Mouse (Mus musculus): ENCODE data around the gene Dynlrb1. TPM values are rescaled to one million over a fixed set of nuclear protein-coding genes. Genes with fewer than 3 reads are reported as not detected.

Gene Dynlrb1
- polyA plus RNA-seq, 1 experiment from 2014 or later, result 754 TPM

DNA sequence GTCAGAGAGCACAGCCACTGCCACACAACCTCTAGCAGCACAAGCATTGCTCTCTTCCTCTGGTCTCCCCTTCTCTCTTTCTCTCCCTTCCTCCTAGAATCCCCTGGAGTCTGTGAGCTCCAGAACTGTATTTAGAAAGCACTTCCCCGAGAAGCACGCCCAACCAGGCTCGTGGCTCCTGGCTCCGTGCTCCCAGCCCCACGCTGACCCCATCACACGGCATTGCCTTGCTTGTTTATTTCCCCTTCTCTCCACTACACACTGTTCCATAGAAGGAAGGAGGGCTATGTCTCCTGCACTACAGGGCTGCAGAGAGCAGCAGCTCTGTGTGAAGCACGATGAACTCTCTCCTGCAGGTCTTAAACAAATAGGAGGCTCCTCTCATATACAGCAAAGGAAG is 48.3 kb downstream of the Dynlrb1 start:
- Histone ChIP-seq H3K9ac (no peak overlapping the region), H3K4me2 (no peak overlapping the region), H3K4me1 (replicated peaks) (no peaks in the 10 kb centered on the region), H3K9me3 (no peaks in the 10 kb centered on the region), H3K4me3 (no peak overlapping the region), H3K27me3 (no peaks in the 10 kb centered on the region), H3K27ac (replicated peaks) (no peak overlapping the region), H3K36me3 (peaks cover 27% of the 10 kb centered on the region; the same call in 1 of the 2 replicates)
- no peak for ATAC-seq (ENCODE audit: low read depth)
- WGBS, result 89% methylated on average over 7 of the region's 7 CpGs

- H3K27ac ChIP-seq (replicated peaks), result no peak overlapping the region
- H3K9ac ChIP-seq, result no peak overlapping the region
- no peaks in the 10 kb centered on the region for H3K9me3 ChIP-seq
- no peak overlapping the region for H3K4me3 ChIP-seq
- H3K4me2 ChIP-seq, result no peak overlapping the region
- ATAC-seq (ENCODE audit: low read depth), result no peak
- no peaks in the 10 kb centered on the region for H3K4me1 ChIP-seq (replicated peaks)
- H3K36me3 ChIP-seq, result peaks cover 31% of the 10 kb centered on the region
- H3K27me3 ChIP-seq, result no peaks in the 10 kb centered on the region
- 84% methylated on average over 6 of the region's 6 CpGs for WGBS
These were observed 49.4 kb downstream of the Dynlrb1 start for GRCm38 (mm10) chr2:155285744-155286143.

GRCm38 (mm10) chr2:155287456-155288250 is 51.3 kb downstream of the Dynlrb1 start:
- 89% methylated on average over 4 of the region's 4 CpGs for WGBS
- H3K4me1 ChIP-seq (replicated peaks), result no peaks in the 10 kb centered on the region
- H3K4me2 ChIP-seq, result no peak overlapping the region
- H3K27ac ChIP-seq (replicated peaks), result no peak overlapping the region
- H3K4me3 ChIP-seq, result no peak overlapping the region
- H3K9me3 ChIP-seq, result no peaks in the 10 kb centered on the region
- no peak overlapping the region for H3K9ac ChIP-seq
- H3K36me3 ChIP-seq, result peaks cover 43% of the 10 kb centered on the region
- ATAC-seq (ENCODE audit: low read depth), result no peak
- no peaks in the 10 kb centered on the region for H3K27me3 ChIP-seq

GRCm38 (mm10) chr2:155290066-155290465 is 53.7 kb downstream of the Dynlrb1 start:
- WGBS, result 94% methylated on average over 8 of the region's 8 CpGs
- Histone ChIP-seq H3K27me3 (no peaks in the 10 kb centered on the region), H3K36me3 (peaks cover 52% of the 10 kb centered on the region), H3K4me3 (no peak overlapping the region), H3K9ac (no peak overlapping the region), H3K4me2 (no peak overlapping the region), H3K27ac (replicated peaks) (no peak overlapping the region), H3K9me3 (no peaks in the 10 kb centered on the region), H3K4me1 (replicated peaks) (no peaks in the 10 kb centered on the region)
- no peak for ATAC-seq (ENCODE audit: low read depth)

DNA sequence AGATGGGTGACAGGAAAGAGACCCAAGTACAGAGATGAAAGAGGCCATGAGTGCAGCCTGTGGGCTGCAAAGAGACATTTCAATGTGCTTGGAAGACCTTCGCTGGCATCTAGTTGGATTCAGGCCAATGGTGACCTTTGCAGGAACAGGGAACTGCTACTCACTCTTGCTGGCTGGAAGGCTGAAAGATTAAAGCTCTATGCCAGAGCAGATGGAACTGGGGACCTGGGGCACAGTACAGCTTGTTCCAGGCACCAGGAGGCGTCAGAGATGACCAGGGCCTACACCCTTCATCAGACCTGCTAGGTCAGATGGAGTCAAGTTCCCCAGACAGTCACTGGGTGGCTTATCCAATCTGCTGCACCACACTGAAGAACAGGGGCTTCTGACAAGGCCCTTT is 57.0 kb downstream of the Dynlrb1 start:
- no peaks in the 10 kb centered on the region for H3K9me3 ChIP-seq
- no peaks in the 10 kb centered on the region for H3K27me3 ChIP-seq
- H3K9ac ChIP-seq, result no peak overlapping the region
- no peak overlapping the region for H3K4me2 ChIP-seq
- no peak overlapping the region for H3K27ac ChIP-seq (replicated peaks)
- H3K4me1 ChIP-seq (replicated peaks), result no peaks in the 10 kb centered on the region
- H3K36me3 ChIP-seq, result peaks cover 85% of the 10 kb centered on the region
- no peak for ATAC-seq (ENCODE audit: low read depth)
- H3K4me3 ChIP-seq, result no peak overlapping the region
- WGBS, result 81% methylated on average over 2 of the region's 2 CpGs

GRCm38 (mm10) chr2:155293946-155294345 is 57.6 kb downstream of the Dynlrb1 start:
- no peak overlapping the region for H3K4me2 ChIP-seq
- H3K9me3 ChIP-seq, result no peaks in the 10 kb centered on the region
- ATAC-seq (ENCODE audit: low read depth), result no peak
- no peaks in the 10 kb centered on the region for H3K27me3 ChIP-seq
- WGBS, result 90% methylated on average over 4 of the region's 4 CpGs
- H3K27ac ChIP-seq (replicated peaks), result no peak overlapping the region
- H3K4me1 ChIP-seq (replicated peaks), result no peaks in the 10 kb centered on the region
- H3K36me3 ChIP-seq, result peaks cover 90% of the 10 kb centered on the region
- H3K4me3 ChIP-seq, result no peak overlapping the region
- no peak overlapping the region for H3K9ac ChIP-seq

GRCm38 (mm10) chr2:155295453-155295852 is 59.1 kb downstream of the Dynlrb1 start:
- Histone ChIP-seq H3K9ac (no peak overlapping the region), H3K27me3 (no peaks in the 10 kb centered on the region), H3K4me2 (no peak overlapping the region), H3K9me3 (no peaks in the 10 kb centered on the region), H3K4me1 (replicated peaks) (no peaks in the 10 kb centered on the region), H3K36me3 (peaks cover 94% of the 10 kb centered on the region), H3K4me3 (no peak overlapping the region), H3K27ac (replicated peaks) (no peak overlapping the region)
- no peak for ATAC-seq (ENCODE audit: low read depth)
- WGBS, result 93% methylated on average over 6 of the region's 6 CpGs

GRCm38 (mm10) chr2:155299563-155299962 is 63.2 kb downstream of the Dynlrb1 start:
- Histone ChIP-seq H3K9me3 (no peaks in the 10 kb centered on the region), H3K36me3 (peaks cover 73% of the 10 kb centered on the region), H3K9ac (no peak overlapping the region), H3K27ac (replicated peaks) (no peak overlapping the region), H3K4me1 (replicated peaks) (no peaks in the 10 kb centered on the region), H3K4me3 (no peak overlapping the region), H3K27me3 (no peaks in the 10 kb centered on the region), H3K4me2 (no peak overlapping the region)
- WGBS, result 94% methylated on average over 4 of the region's 4 CpGs
- ATAC-seq (ENCODE audit: low read depth), result no peak

Other genes with a start within 250 kb of the Dynlrb1 start
- gene Gm14226, start 218.3 kb upstream of the Dynlrb1 start, polyA plus RNA-seq (2015; fragmentation: Nextera tagmentation; extraction: Ambion mirVana), result 0.29 and 0.36 TPM in 2 replicates
- gene Ahcy, start 162.0 kb upstream of the Dynlrb1 start, polyA plus RNA-seq (2015; fragmentation: Nextera tagmentation; extraction: Ambion mirVana), result 31.6 and 35.5 TPM in 2 replicates
- 47.7 and 48.7 TPM in 2 replicates for gene Itch, start 103.0 kb upstream of the Dynlrb1 start, polyA plus RNA-seq (2015; fragmentation: Nextera tagmentation; extraction: Ambion mirVana)
- gene Map1lc3a, start 39.8 kb downstream of the Dynlrb1 start, polyA plus RNA-seq (2015; fragmentation: Nextera tagmentation; extraction: Ambion mirVana), result 390 and 452 TPM in 2 replicates
- 51.3 and 55.5 TPM in 2 replicates for gene Pigu, start 120.9 kb downstream of the Dynlrb1 start, polyA plus RNA-seq (2015; fragmentation: Nextera tagmentation; extraction: Ambion mirVana)
- gene Trp53inp2, start 144.5 kb downstream of the Dynlrb1 start, polyA plus RNA-seq (2015; fragmentation: Nextera tagmentation; extraction: Ambion mirVana), result 136 and 139 TPM in 2 replicates
- gene Ncoa6, start 237.4 kb downstream of the Dynlrb1 start, polyA plus RNA-seq (2015; fragmentation: Nextera tagmentation; extraction: Ambion mirVana), result 22.5 and 22.8 TPM in 2 replicates